Mouse (Mus musculus): Measurements from ENCODE around the gene Fam57a. TPM values are rescaled to one million over a fixed set of nuclear protein-coding genes. Genes with fewer than 3 reads are reported as not detected.

Gene Fam57a
- 0.45 and 1.2 TPM in 2 replicates for polyA plus RNA-seq (2011; ENCODE audit: insufficient read depth, insufficient read length, low replicate concordance, missing spikeins)

DNA sequence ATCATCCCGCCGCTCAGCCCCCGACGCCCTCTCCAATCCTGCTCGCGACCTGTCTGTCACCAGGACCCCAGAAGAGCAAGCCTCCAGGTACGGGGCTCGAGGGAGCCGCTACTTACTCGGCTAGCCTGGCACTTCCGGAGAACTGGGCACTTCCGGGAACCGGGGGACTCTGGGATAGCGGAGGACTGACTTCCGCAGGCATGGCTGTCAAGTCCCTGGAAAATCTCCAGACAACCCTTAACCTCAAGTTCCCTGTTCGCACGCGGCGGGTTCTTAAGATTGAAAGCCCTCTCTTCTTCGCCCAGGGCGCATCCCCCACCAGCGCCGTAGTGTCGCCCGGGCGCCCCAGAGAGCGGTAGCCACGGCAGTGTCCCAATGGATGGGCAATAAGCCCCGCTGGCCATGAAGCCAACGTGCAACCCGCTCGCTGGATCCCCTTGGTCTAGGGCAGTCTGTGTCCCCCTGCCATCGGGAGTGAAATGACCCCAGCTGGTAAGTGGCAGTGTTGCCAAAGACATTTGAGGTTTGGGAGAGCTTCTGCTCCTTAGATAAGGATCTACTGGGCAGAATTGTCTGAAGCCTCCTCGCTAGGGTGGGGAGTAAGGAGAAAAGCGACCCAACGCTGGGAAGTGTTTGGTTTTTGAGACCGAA is at the start of gene Fam57a, which contains the start of gene Vps53:
Fam57a (plus strand) TSS at position 177 of the 651 bp plus-strand sequence.
Vps53 (minus strand) TSS at position 153 of the 651 bp plus-strand sequence.
- Histone ChIP-seq H3K27ac (ENCODE audit: control insufficient read depth, insufficient read depth, low read depth, low read length, poor library complexity) (peak within 1 kb of the TSS; percentile 51), H3K4me3 (replicated peaks; ENCODE audit: control insufficient read depth, low read depth, low read length) (peak within 1 kb of the TSS; percentile 99), H3K4me1 (ENCODE audit: control insufficient read depth, insufficient read depth, low read length) (no peaks in the 10 kb centered on the region; the same call in 1 of the 2 replicates)
- WGBS: 1% methylated on average over 37 of the region's 37 CpGs
- TF ChIP-seq POLR2A (IDR thresholded peaks at IDR 0.05; ENCODE audit: borderline replicate concordance, control insufficient read depth, low read depth, low read length) (peak; percentile 31; the same call in 1 of the 2 replicates), CTCF (IDR thresholded peaks at IDR 0.05; ENCODE audit: control insufficient read depth, insufficient read depth, low read length) (no peak)

DNA sequence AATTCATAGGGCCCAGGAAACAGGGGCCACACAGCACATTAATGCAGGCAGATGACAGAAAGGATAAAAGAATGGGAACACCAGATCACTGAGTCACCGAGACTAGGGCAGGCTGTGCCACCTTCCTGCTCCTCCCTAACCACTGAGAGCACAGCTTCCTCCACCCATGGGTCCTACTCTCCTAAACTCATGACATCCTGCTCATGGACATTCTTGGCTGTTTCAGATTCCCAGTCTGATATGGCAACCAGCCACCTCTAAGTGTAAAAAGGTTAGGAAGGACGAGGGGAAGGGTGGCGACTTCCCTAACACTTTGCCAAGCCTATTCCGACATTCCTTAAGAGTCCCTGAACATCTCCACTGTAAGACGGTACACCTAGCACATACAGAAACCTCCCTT is 48.6 kb upstream of the Fam57a start:
- no peak for TF ChIP-seq POLR2A (IDR thresholded peaks at IDR 0.05; ENCODE audit: borderline replicate concordance, control insufficient read depth, low read depth, low read length)
- TF ChIP-seq CTCF (IDR thresholded peaks at IDR 0.05; ENCODE audit: control insufficient read depth, insufficient read depth, low read length): no peak
- 45% methylated on average over 5 of the region's 5 CpGs for WGBS
- Histone ChIP-seq H3K27ac (ENCODE audit: control insufficient read depth, insufficient read depth, low read depth, low read length, poor library complexity) (no peak overlapping the region), H3K4me1 (ENCODE audit: control insufficient read depth, insufficient read depth, low read length) (no peaks in the 10 kb centered on the region; the same call in 1 of the 2 replicates), H3K4me3 (replicated peaks; ENCODE audit: control insufficient read depth, low read depth, low read length) (no peak overlapping the region)

DNA sequence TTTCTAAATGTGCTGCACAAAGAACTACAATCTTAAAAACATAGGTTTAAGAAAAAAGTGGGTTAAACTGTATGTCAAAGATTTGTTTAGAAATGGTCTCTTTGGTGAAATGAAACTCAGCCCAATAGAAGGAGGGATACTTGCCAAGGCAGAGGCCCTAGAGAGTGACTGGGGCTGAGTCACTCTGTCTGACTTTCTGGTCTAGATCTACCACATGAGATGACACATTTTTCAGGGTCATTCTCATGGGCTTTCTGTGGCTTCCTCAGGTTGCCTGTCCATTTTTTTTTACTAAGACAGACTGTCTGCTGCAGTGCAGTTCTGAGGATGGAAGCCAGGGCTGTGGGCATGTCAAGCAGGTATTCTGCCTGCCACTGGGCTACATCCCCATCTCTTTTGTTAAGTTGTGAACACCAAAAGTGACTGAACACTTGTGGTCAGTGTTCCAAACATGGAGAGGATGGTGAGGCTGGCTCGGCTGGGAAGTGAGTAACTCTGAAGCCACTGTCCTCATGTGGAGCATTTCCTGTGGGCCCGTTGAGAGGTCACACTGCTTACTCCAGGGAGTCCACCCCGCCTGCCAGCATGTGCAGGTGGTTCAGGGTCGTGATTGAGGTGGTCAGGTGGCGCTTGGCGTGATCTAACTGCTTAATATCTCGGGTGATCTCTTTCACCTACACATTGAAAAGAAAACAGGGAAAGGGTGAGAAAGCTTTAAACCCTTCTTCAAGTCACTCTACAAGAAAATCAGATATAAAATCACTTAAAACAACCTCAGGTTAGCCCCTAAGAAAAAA is 43.6 kb upstream of the Fam57a start:
- Histone ChIP-seq H3K4me3 (replicated peaks; ENCODE audit: control insufficient read depth, low read depth, low read length) (no peak overlapping the region), H3K4me1 (ENCODE audit: control insufficient read depth, insufficient read depth, low read length) (no peaks in the 10 kb centered on the region; the same call in 1 of the 2 replicates), H3K27ac (ENCODE audit: control insufficient read depth, insufficient read depth, low read depth, low read length, poor library complexity) (no peak overlapping the region)
- TF ChIP-seq POLR2A (IDR thresholded peaks at IDR 0.05; ENCODE audit: borderline replicate concordance, control insufficient read depth, low read depth, low read length): no peak
- no peak for TF ChIP-seq CTCF (IDR thresholded peaks at IDR 0.05; ENCODE audit: control insufficient read depth, insufficient read depth, low read length)
- 80% methylated on average over 7 of the region's 7 CpGs for WGBS

DNA sequence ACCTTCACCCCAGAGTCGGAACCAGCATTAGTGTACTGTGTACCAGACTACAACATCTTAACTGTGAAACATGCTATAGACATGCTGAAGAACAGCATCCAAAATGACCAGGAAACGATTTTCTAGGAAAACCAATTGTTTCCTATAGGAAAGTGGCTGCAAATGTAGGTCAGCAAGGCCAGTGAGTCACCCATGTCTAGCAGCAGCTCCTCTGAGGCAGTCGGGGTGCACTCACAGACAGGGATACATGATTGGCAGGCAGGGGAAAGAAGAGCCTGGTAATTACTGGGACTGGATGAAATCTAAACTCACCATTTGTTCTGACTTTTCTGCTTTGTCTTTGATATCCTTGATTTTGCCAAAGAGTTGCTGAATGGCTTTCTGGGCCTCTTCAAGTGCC is 41.5 kb upstream of the Fam57a start:
- 84% methylated on average over 3 of the region's 3 CpGs for WGBS
- H3K4me3 ChIP-seq (replicated peaks; ENCODE audit: control insufficient read depth, low read depth, low read length): no peak overlapping the region
- no peak for TF ChIP-seq CTCF (IDR thresholded peaks at IDR 0.05; ENCODE audit: control insufficient read depth, insufficient read depth, low read length)
- TF ChIP-seq POLR2A (IDR thresholded peaks at IDR 0.05; ENCODE audit: borderline replicate concordance, control insufficient read depth, low read depth, low read length): no peak
- no peak overlapping the region for H3K27ac ChIP-seq (ENCODE audit: control insufficient read depth, insufficient read depth, low read depth, low read length, poor library complexity)
- H3K4me1 ChIP-seq (ENCODE audit: control insufficient read depth, insufficient read depth, low read length): no peaks in the 10 kb centered on the region

DNA sequence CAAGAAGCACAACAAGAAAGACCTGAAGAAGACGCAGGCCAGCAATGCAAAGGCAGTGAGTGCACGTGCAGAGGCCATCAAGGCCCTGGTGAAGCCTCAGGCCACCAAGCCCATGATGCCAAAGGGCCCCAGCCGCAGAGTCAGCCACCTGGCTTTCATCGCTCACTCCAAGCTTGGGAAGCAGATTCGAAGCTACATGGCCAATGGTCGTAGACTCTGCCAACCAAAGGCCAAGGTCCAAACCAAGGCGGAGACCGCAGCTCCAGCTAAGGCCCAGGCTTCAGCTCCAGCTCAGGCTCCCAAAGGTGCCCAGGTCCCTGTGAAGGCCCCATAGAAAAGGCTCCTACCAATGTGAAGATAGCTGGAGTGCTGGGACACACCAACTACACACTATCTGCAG is 35.1 kb upstream of the Fam57a start:
- whole genome bisulfite sequencing: 91% methylated on average over 8 of the region's 8 CpGs
- Histone ChIP-seq H3K4me3 (replicated peaks; ENCODE audit: control insufficient read depth, low read depth, low read length) (no peak overlapping the region), H3K4me1 (ENCODE audit: control insufficient read depth, insufficient read depth, low read length) (no peaks in the 10 kb centered on the region), H3K27ac (ENCODE audit: control insufficient read depth, insufficient read depth, low read depth, low read length, poor library complexity) (no peak overlapping the region)
- TF ChIP-seq CTCF (IDR thresholded peaks at IDR 0.05; ENCODE audit: control insufficient read depth, insufficient read depth, low read length) (no peak), POLR2A (IDR thresholded peaks at IDR 0.05; ENCODE audit: borderline replicate concordance, control insufficient read depth, low read depth, low read length) (no peak)

DNA sequence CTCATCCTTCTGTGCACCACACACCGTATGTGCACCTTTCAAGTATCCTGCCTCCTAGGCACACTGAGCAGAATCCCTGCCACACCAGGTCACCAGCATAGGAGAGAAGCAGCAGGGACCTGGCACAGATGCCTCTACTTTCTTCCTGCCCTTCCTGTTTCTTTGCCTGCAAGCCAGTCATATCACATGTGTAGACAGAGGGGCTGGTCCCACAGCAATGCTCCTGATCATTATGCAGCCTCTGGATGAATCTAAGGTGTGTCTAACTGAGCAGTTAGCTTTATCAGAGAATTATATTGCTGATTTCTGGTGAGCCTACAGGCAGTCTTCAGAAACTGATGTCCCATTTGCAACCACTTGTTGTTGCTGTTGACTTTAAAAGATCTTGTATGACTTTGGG is 34.3 kb upstream of the Fam57a start:
- 96% methylated on average over 1 of the region's 1 CpGs for WGBS
- Histone ChIP-seq H3K4me1 (ENCODE audit: control insufficient read depth, insufficient read depth, low read length) (no peaks in the 10 kb centered on the region), H3K27ac (ENCODE audit: control insufficient read depth, insufficient read depth, low read depth, low read length, poor library complexity) (no peak overlapping the region), H3K4me3 (replicated peaks; ENCODE audit: control insufficient read depth, low read depth, low read length) (no peak overlapping the region)
- TF ChIP-seq POLR2A (IDR thresholded peaks at IDR 0.05; ENCODE audit: borderline replicate concordance, control insufficient read depth, low read depth, low read length) (no peak), CTCF (IDR thresholded peaks at IDR 0.05; ENCODE audit: control insufficient read depth, insufficient read depth, low read length) (no peak)

DNA sequence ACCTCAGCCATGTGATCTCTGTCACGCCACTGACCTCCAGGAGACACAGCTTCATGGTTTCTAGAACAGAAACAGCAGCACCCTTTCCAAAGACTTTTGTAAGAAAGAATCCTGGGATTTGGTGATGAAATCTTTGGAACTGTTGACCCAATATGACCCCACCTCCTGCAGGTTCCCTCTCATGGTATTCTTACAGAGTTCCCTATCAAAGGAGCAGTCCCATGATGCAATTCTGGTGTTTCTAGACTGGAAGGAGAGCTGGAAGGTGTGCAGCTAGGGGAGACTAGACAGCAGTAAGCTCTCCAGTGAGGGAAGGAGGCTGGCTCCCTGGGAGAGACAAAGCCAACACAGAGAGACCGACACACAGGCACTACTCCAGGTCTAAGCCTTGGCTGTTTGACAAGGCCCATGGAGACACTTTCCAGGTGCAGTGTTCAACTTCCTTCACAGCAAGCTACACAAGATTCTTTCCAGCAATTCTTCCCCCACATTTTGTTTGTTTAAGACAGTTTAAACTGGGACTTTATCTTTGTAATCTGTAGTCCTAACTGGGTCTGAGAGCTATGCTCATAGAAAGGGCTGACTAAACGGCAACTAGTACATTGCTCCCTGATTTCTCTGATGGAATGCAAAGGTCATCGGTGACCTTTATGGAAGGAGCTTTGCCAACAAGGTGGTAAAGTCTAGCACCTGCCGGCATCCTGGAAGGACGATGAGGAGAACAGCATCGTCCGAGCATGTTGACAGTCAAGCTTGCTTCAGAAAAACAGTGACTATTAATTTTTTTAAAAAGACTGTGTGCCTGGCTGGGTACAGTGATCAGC is 33.1 kb upstream of the Fam57a start:
- Histone ChIP-seq H3K4me3 (replicated peaks; ENCODE audit: control insufficient read depth, low read depth, low read length) (no peak overlapping the region), H3K4me1 (ENCODE audit: control insufficient read depth, insufficient read depth, low read length) (no peaks in the 10 kb centered on the region), H3K27ac (ENCODE audit: control insufficient read depth, insufficient read depth, low read depth, low read length, poor library complexity) (no peak overlapping the region)
- 89% methylated on average over 8 of the region's 8 CpGs for WGBS
- TF ChIP-seq CTCF (IDR thresholded peaks at IDR 0.05; ENCODE audit: control insufficient read depth, insufficient read depth, low read length): no peak
- TF ChIP-seq POLR2A (IDR thresholded peaks at IDR 0.05; ENCODE audit: borderline replicate concordance, control insufficient read depth, low read depth, low read length): no peak

Measured in bone marrow, adult 2 months (tissue).